Mouse (Mus musculus) ES-Bruce4 (cell line): ENCODE results near the gene Dennd2c. TPM values are rescaled to one million over a fixed set of nuclear protein-coding genes. Genes with fewer than 3 reads are reported as not detected.
A peak's percentile ranks its signal among the peaks of the same experiment; 100 is the strongest.

ENCODE experiments used
- H3K27ac ChIP-seq: 2 replicates; pipeline ENCODE4 v1.5.1; 2012; ENCODE audit warnings: low read length, inconsistent platforms; ENCODE audit not compliant: insufficient read depth
- H3K27me3 ChIP-seq: 2 replicates; pipeline ENCODE4 v1.6.1; 2012; ENCODE audit warnings: mild to moderate bottlenecking, low read length, inconsistent platforms; ENCODE audit not compliant: control insufficient read depth, poor library complexity, insufficient read depth, severe bottlenecking
- H3K36me3 ChIP-seq: 2 replicates; pipeline ENCODE4 v1.6.1; 2012; ENCODE audit warnings: inconsistent platforms, mild to moderate bottlenecking, low read length, moderate library complexity; ENCODE audit not compliant: control insufficient read depth, poor library complexity, insufficient read depth, severe bottlenecking
- H3K4me1 ChIP-seq: one replicate; pipeline ENCODE4 v1.8.1; 2011; ENCODE audit warnings: low read length; ENCODE audit not compliant: control insufficient read depth, insufficient read depth
- H3K4me3 ChIP-seq: 2 replicates; pipeline ENCODE4 v1.5.1; 2011; ENCODE audit warnings: low read depth, mild to moderate bottlenecking, low read length
- H3K9ac ChIP-seq: 2 replicates; pipeline ENCODE4 v1.6.1; 2012; ENCODE audit warnings: low read depth, mild to moderate bottlenecking, inconsistent platforms; ENCODE audit not compliant: poor library complexity, severe bottlenecking
- H3K9me3 ChIP-seq: replicated peaks from 2 replicates; pipeline ENCODE4 v1.6.1; 2012; ENCODE audit warnings: mild to moderate bottlenecking, low read length, inconsistent platforms; ENCODE audit not compliant: control insufficient read depth, poor library complexity, insufficient read depth, severe bottlenecking
- CTCF ChIP-seq: IDR thresholded peaks from one replicate; pipeline ENCODE4 v1.8.1; 2011; ENCODE audit warnings: low read depth, low read length
- EP300 ChIP-seq: IDR thresholded peaks from 2 replicates; pipeline ENCODE4 v1.6.1; 2011; ENCODE audit warnings: low read depth, low read length; ENCODE audit not compliant: insufficient read depth
- POLR2A ChIP-seq: IDR thresholded peaks from one replicate; pipeline ENCODE4 v1.8.1; 2011; ENCODE audit warnings: low read length; ENCODE audit not compliant: insufficient read depth
- polyA plus RNA-seq: library from polyadenylated mRNA; stranded (reverse); fragments of >200 nt; gene quantifications from 2 replicates; pipeline ENCODE4 v1.2.4, GENCODE M21; 2011; ENCODE audit warnings: low read depth; ENCODE audit not compliant: missing spikeins, insufficient read depth, insufficient read length

The Dennd2c gene
- polyA plus RNA-seq, 1 experiment, result 22.9 TPM

DNA sequence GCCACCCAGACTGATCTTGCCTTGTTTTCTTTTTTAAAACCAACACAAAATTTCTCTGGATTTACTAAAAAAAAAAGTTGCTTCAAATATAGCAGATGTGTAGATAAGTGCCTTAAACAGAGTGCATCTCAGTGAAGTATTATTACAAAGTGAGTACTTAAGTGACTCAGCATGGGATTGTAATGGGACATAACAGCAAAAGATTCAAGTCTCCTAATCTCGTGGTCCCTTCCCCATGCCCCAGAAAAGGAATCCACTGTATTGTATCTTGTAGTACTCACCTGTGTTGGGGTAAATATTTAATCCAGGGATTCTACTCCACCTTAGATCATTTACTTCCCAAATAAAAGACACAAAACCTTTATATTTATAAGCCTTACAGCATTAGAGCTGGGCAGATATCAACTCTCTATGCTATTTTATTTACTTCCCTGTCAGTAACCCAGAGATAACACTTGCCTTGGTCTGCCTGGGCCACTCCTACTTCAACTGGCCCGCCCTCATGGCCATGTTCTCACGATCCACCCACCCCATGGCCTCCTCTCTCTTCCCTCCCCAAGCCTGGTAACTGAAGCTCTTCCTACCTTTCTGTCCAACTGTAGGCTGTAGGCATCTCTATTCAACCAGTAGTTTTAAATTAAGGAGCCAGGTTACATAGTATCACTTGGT is 57.0 kb downstream of the Dennd2c start:
- TF ChIP-seq EP300 (no peak), POLR2A (no peak), CTCF (no peak)
- no peaks in the 10 kb centered on the region for H3K4me1 ChIP-seq
- no peak overlapping the region for H3K27ac ChIP-seq
- no peaks in the 10 kb centered on the region for H3K9me3 ChIP-seq
- H3K9ac ChIP-seq, result no peak overlapping the region
- H3K27me3 ChIP-seq, result no peaks in the 10 kb centered on the region
- H3K36me3 ChIP-seq, result peaks cover 67% of the 10 kb centered on the region
- no peak overlapping the region for H3K4me3 ChIP-seq

DNA sequence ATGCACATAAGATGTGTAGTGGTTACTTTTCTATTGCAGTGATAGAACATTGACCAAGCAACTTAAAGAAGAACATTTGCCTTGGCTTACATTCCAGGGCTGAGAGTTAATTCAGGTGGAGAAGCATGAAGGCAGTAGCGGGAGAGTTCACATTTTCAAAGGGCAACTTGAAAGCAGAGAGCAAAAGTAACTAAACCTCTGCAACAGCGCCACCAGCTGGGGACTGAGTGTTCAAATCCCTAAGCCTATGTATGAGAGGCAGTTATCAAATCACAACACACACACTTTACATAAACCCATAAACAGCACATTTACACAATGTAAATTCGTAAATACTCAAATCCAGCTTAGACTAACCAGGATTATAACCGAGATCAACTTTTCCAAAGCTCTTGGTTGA is 67.4 kb downstream of the Dennd2c start:
- H3K9me3 ChIP-seq, result no peaks in the 10 kb centered on the region
- H3K27ac ChIP-seq, result no peak overlapping the region
- no peaks in the 10 kb centered on the region for H3K27me3 ChIP-seq
- no peak overlapping the region for H3K4me3 ChIP-seq
- TF ChIP-seq POLR2A, result no peak
- peak; percentile 20 for TF ChIP-seq CTCF
- no peak for TF ChIP-seq EP300
- peaks cover 39% of the 10 kb centered on the region for H3K36me3 ChIP-seq
- H3K4me1 ChIP-seq, result no peaks in the 10 kb centered on the region
- H3K9ac ChIP-seq, result no peak overlapping the region

DNA sequence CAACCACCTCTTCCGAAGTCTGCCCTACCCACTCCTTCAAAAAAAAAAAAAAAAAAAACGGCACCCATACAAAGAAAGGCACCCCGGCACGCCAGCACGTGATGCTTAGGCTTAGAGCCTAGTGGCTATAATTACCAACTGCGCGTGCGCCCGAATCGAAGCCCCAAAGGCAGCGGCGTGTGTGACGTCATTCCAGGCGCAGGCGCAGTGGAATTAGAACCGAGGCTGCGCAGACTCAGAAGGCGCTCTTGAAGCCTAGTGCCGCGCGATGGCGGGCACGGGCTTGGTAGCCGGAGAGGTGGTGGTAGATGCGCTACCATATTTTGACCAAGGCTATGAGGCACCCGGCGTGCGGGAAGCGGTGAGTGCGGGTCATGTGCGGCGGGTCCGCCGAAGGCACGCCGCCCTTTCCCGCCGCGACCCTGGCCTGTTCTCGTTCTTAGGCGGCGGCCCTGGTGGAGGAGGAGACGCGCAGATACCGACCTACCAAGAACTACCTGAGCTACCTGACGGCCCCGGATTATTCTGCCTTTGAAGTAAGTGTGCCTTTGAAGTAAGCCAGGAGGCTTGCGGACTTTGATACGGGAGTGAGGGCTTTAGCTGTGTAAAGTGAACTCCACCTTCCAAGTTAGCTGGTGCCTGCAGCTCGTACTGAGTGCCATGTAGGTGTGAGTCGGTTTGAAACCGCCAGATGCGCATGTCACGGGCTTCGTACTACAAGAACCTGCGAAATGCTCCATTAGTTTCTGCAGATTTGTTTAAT is 69.3 kb downstream of the Dennd2c start, which contains the start of gene Bcas2:
Gene Bcas2, plus strand, starts transcription at position 151 of the 763 bp plus-strand sequence.
- Histone ChIP-seq H3K36me3 (peaks cover 39% of the 10 kb centered on the region), H3K9ac (peak within 1 kb of the TSS; percentile 74), H3K27me3 (no peaks in the 10 kb centered on the region), H3K27ac (peak within 1 kb of the TSS; percentile 15; the same call in 1 of the 2 replicates), H3K9me3 (no peaks in the 10 kb centered on the region), H3K4me1 (no peaks in the 10 kb centered on the region), H3K4me3 (peak within 1 kb of the TSS; percentile 87)
- TF ChIP-seq POLR2A, result peak; percentile 96
- peak; percentile 63; the same call in 1 of the 2 replicates for TF ChIP-seq EP300
- TF ChIP-seq CTCF, result no peak

- H3K27ac ChIP-seq, result no peak overlapping the region
- no peak for TF ChIP-seq CTCF
- no peaks in the 10 kb centered on the region for H3K27me3 ChIP-seq
- no peaks in the 10 kb centered on the region for H3K4me1 ChIP-seq
- H3K36me3 ChIP-seq, result peaks cover 42% of the 10 kb centered on the region
- H3K9ac ChIP-seq, result peak overlapping the region; percentile 74
- peak overlapping the region; percentile 66 for H3K4me3 ChIP-seq
- no peaks in the 10 kb centered on the region for H3K9me3 ChIP-seq
Measured at GRCm38 (mm10) chr3:103172615-103173014, 70.2 kb downstream of the Dennd2c start.

DNA sequence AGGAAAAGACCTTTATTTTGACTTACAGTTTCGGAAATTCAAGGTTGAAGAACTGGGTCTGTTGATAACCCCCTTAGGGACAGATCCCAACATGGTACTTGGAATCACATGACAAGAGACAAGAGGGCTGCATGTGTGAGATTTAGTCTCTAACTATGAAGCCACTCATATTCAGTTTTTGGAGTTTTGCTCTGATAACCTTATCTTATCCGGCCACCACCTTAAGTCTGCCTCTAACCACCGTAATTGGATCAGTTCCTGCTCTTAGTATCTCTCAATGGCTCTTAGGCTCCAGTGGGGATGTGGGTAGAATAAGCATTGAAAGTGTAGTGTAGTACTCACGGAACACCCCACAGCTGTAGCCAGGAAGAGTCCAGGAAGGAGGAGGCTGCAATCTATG is 74.3 kb downstream of the Dennd2c start:
- Histone ChIP-seq H3K4me3 (no peak overlapping the region), H3K4me1 (no peaks in the 10 kb centered on the region), H3K9me3 (no peaks in the 10 kb centered on the region), H3K36me3 (peaks cover 48% of the 10 kb centered on the region), H3K27ac (no peak overlapping the region), H3K9ac (no peak overlapping the region), H3K27me3 (no peaks in the 10 kb centered on the region)
- TF ChIP-seq POLR2A (no peak), CTCF (no peak), EP300 (no peak)

DNA sequence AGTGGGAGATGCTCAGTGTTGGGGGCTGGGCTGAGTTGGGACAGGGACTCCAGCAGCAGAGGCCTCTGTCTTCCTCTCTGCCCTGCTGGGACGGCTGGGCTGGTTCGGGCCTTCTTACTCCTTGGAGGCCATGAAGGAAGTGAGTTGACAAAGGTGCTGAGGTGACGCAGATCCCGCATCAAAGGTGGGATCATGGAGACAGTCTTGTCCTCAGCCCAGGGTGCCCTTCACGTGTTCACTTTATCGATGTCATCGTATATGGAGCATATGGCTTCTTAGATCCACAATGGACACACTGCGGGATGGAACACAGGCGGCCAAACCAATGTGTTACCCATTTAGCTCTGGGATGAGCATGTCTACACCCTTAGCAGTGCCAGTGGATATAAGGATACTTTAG is 77.1 kb downstream of the Dennd2c start:
- TF ChIP-seq POLR2A (no peak), EP300 (no peak), CTCF (no peak)
- peaks cover 34% of the 10 kb centered on the region for H3K36me3 ChIP-seq
- no peaks in the 10 kb centered on the region for H3K9me3 ChIP-seq
- H3K27me3 ChIP-seq, result no peaks in the 10 kb centered on the region
- no peak overlapping the region for H3K9ac ChIP-seq
- no peaks in the 10 kb centered on the region for H3K4me1 ChIP-seq
- no peak overlapping the region for H3K27ac ChIP-seq
- H3K4me3 ChIP-seq, result no peak overlapping the region
